In genomic region chr11:97798083-97798435, GRCm38 (mm10) we compare ENCODE assay signal across 9 mouse cellular contexts. TPM values are rescaled to one million over a fixed set of nuclear protein-coding genes. Genes with fewer than 3 reads are reported as not detected.
A peak's percentile ranks its signal among the peaks of the same experiment; 100 is the strongest.
DNase-seq lines count a peak whose midpoint lies in the region; ATAC-seq and TF ChIP-seq lines count a peak whose summit lies in the region.
"Had no signal": no experiment of that assay in that cellular context is flagged by ENCODE, and none has a peak within 500 bp of the region (broad histone marks: within the 10 kb centered on the region; RNA-seq: fewer than 3 reads in every experiment).

No protein-coding gene starts in this region.

- TF ChIP-seq CTCF in midbrain, postnatal 0 days (IDR thresholded peaks at IDR 0.05), result no peak

- peak overlapping the region; percentile 82 for H3K4me2 ChIP-seq in heart, embryonic 13.5 days
- H3K4me2 ChIP-seq in embryonic facial prominence, embryonic 12.5 days (replicated peaks), result peak overlapping the region; percentile 72
- H3K4me2 ChIP-seq in intestine, embryonic 16.5 days (ENCODE audit: low read depth, low read length), result peak overlapping the region; percentile 77; the same call in 1 of the 2 replicates
- H3K4me2 ChIP-seq in midbrain, postnatal 0 days (ENCODE audit: low read depth, low read length, poor library complexity, severe bottlenecking), result peak overlapping the region; percentile 71

- peak overlapping the region; percentile 40; the same call in 1 of the 2 replicates for H3K9ac ChIP-seq in heart, embryonic 13.5 days
- H3K9ac ChIP-seq in embryonic facial prominence, embryonic 12.5 days, result no peak overlapping the region
- H3K9ac ChIP-seq in intestine, embryonic 16.5 days (ENCODE audit: low read depth, low read length), result peak overlapping the region; percentile 0; the same call in 1 of the 2 replicates
- H3K9ac ChIP-seq in midbrain, postnatal 0 days (replicated peaks; ENCODE audit: low read length, poor library complexity, severe bottlenecking), result no peak overlapping the region

- H3K27me3 ChIP-seq in heart, embryonic 13.5 days (replicated peaks), result no peaks in the 10 kb centered on the region
- H3K27me3 ChIP-seq in embryonic facial prominence, embryonic 12.5 days, result no peaks in the 10 kb centered on the region
- H3K27me3 ChIP-seq in intestine, embryonic 16.5 days (replicated peaks; ENCODE audit: control insufficient read depth, insufficient read depth, low read length), result no peaks in the 10 kb centered on the region
- no peaks in the 10 kb centered on the region for H3K27me3 ChIP-seq in midbrain, postnatal 0 days (ENCODE audit: insufficient read depth, low read length)

- no peak for DNase-seq in heart, adult 9 months (ENCODE audit: low spot score in 2 of 2)
- DNase-seq in midbrain, postnatal 0 days (ENCODE audit: low spot score), result no peak
- no peak for DNase-seq in adrenal gland, adult 2 months
- no peak for DNase-seq in adrenal gland, postnatal 10 days
- DNase-seq in layer of hippocampus, postnatal 10 days (ENCODE audit: low spot score in 2 of 2), result no peak

- H3K36me3 ChIP-seq in heart, embryonic 13.5 days, result no peaks in the 10 kb centered on the region
- no peaks in the 10 kb centered on the region for H3K36me3 ChIP-seq in embryonic facial prominence, embryonic 12.5 days
- no peaks in the 10 kb centered on the region for H3K36me3 ChIP-seq in intestine, embryonic 16.5 days (ENCODE audit: control insufficient read depth, insufficient read depth, low read length)
- no peaks in the 10 kb centered on the region for H3K36me3 ChIP-seq in midbrain, postnatal 0 days (ENCODE audit: insufficient read depth, low read length)

- H3K4me3 ChIP-seq in heart, embryonic 13.5 days, result peak overlapping the region; percentile 97
- H3K4me3 ChIP-seq in embryonic facial prominence, embryonic 12.5 days, result peak overlapping the region; percentile 96
- H3K4me3 ChIP-seq in intestine, embryonic 16.5 days (ENCODE audit: low read length), result peak overlapping the region; percentile 68
- peak overlapping the region; percentile 89 for H3K4me3 ChIP-seq in midbrain, postnatal 0 days (ENCODE audit: low read depth, low read length)

- WGBS in heart, embryonic 13.5 days, result 43% methylated on average over 8 of the region's 8 CpGs
- 31% methylated on average over 8 of the region's 8 CpGs for WGBS in embryonic facial prominence, embryonic 12.5 days
- WGBS in intestine, embryonic 16.5 days, result 47% methylated on average over 8 of the region's 8 CpGs
- WGBS in midbrain, postnatal 0 days, result 29% methylated on average over 8 of the region's 8 CpGs

- ATAC-seq in heart, embryonic 13.5 days (ENCODE audit: extremely low read depth, insufficient number of reproducible peaks, low FRiP score, low TSS enrichment), result no peak
- no peak for ATAC-seq in embryonic facial prominence, embryonic 12.5 days (ENCODE audit: insufficient number of reproducible peaks, insufficient read depth, low FRiP score, low TSS enrichment)
- ATAC-seq in intestine, embryonic 16.5 days, result no peak
- no peak for ATAC-seq in midbrain, postnatal 0 days (ENCODE audit: low FRiP score)

- H3K27ac ChIP-seq in heart, embryonic 13.5 days (replicated peaks), result no peak overlapping the region
- no peak overlapping the region for H3K27ac ChIP-seq in embryonic facial prominence, embryonic 12.5 days
- peak overlapping the region; percentile 45; the same call in 1 of the 2 replicates for H3K27ac ChIP-seq in intestine, embryonic 16.5 days (ENCODE audit: low read length)
- peak overlapping the region; percentile 95; the same call in 1 of the 2 replicates for H3K27ac ChIP-seq in midbrain, postnatal 0 days (ENCODE audit: low read depth, low read length)

- no peaks in the 10 kb centered on the region for H3K9me3 ChIP-seq in heart, embryonic 13.5 days
- H3K9me3 ChIP-seq in embryonic facial prominence, embryonic 12.5 days, result no peaks in the 10 kb centered on the region
- H3K9me3 ChIP-seq in intestine, embryonic 16.5 days (ENCODE audit: control insufficient read depth, low read length), result no peaks in the 10 kb centered on the region
- no peaks in the 10 kb centered on the region for H3K9me3 ChIP-seq in midbrain, postnatal 0 days (ENCODE audit: low read length)

- H3K4me1 ChIP-seq in heart, embryonic 13.5 days, result peaks cover 37% of the 10 kb centered on the region
- H3K4me1 ChIP-seq in embryonic facial prominence, embryonic 12.5 days, result peaks cover 27% of the 10 kb centered on the region
- H3K4me1 ChIP-seq in intestine, embryonic 16.5 days (ENCODE audit: control insufficient read depth, insufficient read depth, low read length), result peaks cover 30% of the 10 kb centered on the region
- peaks cover 10% of the 10 kb centered on the region for H3K4me1 ChIP-seq in midbrain, postnatal 0 days (ENCODE audit: insufficient read depth, low read length)

RNA-seq across cellular contexts. Expression of gene Lasp1, which starts 0.7 kb away (rescaled TPM):
- 45.1 and 46.0 TPM in 2 replicates for polyA plus RNA-seq in heart, embryonic 13.5 days (2015; fragmentation: Nextera tagmentation; extraction: Ambion mirVana)
- 117 and 125 TPM in 2 replicates for polyA plus RNA-seq in embryonic facial prominence, embryonic 12.5 days (2016; fragmentation: Nextera tagmentation; extraction: Ambion mirVana)
- polyA plus RNA-seq in intestine, embryonic 16.5 days (2015; fragmentation: Nextera tagmentation; extraction: Ambion mirVana), result 141 and 148 TPM in 2 replicates
- 206 and 216 TPM in 2 replicates for total RNA-seq in midbrain, postnatal 0 days (2014; rRNA removed)
- polyA plus RNA-seq in midbrain, postnatal 0 days (2015; fragmentation: Nextera tagmentation; extraction: Ambion mirVana), result 174 and 179 TPM in 2 replicates
- total RNA-seq in adrenal gland, adult 2 months (2021), result 100 to 1,000 TPM; 118 to 172 TPM
- 127 and 138 TPM in 2 replicates for polyA plus RNA-seq in adrenal gland, adult 2 months (2012; rRNA removed)
- total RNA-seq in adrenal gland, postnatal 10 days (2021), result 100 to 1,000 TPM; 107 to 122 TPM
- 100 to 1,000 TPM; 148 to 150 TPM for total RNA-seq in layer of hippocampus, postnatal 10 days (2021)

RNA-seq across cellular contexts. Expression of gene Rpl23, which starts 15.8 kb away (rescaled TPM):
- 376 and 393 TPM in 2 replicates for polyA plus RNA-seq in heart, embryonic 13.5 days (2015; fragmentation: Nextera tagmentation; extraction: Ambion mirVana)
- 474 and 481 TPM in 2 replicates for polyA plus RNA-seq in embryonic facial prominence, embryonic 12.5 days (2016; fragmentation: Nextera tagmentation; extraction: Ambion mirVana)
- polyA plus RNA-seq in intestine, embryonic 16.5 days (2015; fragmentation: Nextera tagmentation; extraction: Ambion mirVana), result 466 and 491 TPM in 2 replicates
- 177 and 224 TPM in 2 replicates for total RNA-seq in midbrain, postnatal 0 days (2014; rRNA removed)
- polyA plus RNA-seq in midbrain, postnatal 0 days (2015; fragmentation: Nextera tagmentation; extraction: Ambion mirVana), result 308 and 329 TPM in 2 replicates
- 100 to 1,000 TPM; 700 to 846 TPM for total RNA-seq in adrenal gland, adult 2 months (2021)
- 13.7 and 14.2 TPM in 2 replicates for polyA plus RNA-seq in adrenal gland, adult 2 months (2012; rRNA removed)
- total RNA-seq in adrenal gland, postnatal 10 days (2021), result 100 to 1,000 TPM; 958 to 975 TPM
- total RNA-seq in layer of hippocampus, postnatal 10 days (2021), result 100 to 1,000 TPM; 458 to 501 TPM

RNA-seq across cellular contexts. Expression of gene 1700001P01Rik, which starts 22.3 kb away (rescaled TPM):
- polyA plus RNA-seq in heart, embryonic 13.5 days (2015; fragmentation: Nextera tagmentation; extraction: Ambion mirVana), result not detected in 2 replicates
- 0.39 TPM in 1 of 2 replicates, not detected in the other for polyA plus RNA-seq in embryonic facial prominence, embryonic 12.5 days (2016; fragmentation: Nextera tagmentation; extraction: Ambion mirVana)
- not detected in 2 replicates for polyA plus RNA-seq in intestine, embryonic 16.5 days (2015; fragmentation: Nextera tagmentation; extraction: Ambion mirVana)
- total RNA-seq in midbrain, postnatal 0 days (2014; rRNA removed), result not detected in 2 replicates
- 0.29 TPM in 1 of 2 replicates, not detected in the other for polyA plus RNA-seq in midbrain, postnatal 0 days (2015; fragmentation: Nextera tagmentation; extraction: Ambion mirVana)
- under 1 TPM in 1 of 2 experiments, not detected in 1; 0.49 TPM for total RNA-seq in adrenal gland, adult 2 months (2021)
- not detected in 2 replicates for polyA plus RNA-seq in adrenal gland, adult 2 months (2012; rRNA removed)
- total RNA-seq in adrenal gland, postnatal 10 days (2021), result under 1 TPM in 1 of 2 experiments, not detected in 1; 0.51 TPM
- total RNA-seq in layer of hippocampus, postnatal 10 days (2021), result under 1 TPM; 0.58 to 0.85 TPM
- total RNA-seq: adrenal gland, postnatal 36 days had no signal

RNA-seq across cellular contexts. Expression of gene Cwc25, which starts 31.7 kb away (rescaled TPM):
- polyA plus RNA-seq in heart, embryonic 13.5 days (2015; fragmentation: Nextera tagmentation; extraction: Ambion mirVana), result 10.2 and 10.5 TPM in 2 replicates
- polyA plus RNA-seq in embryonic facial prominence, embryonic 12.5 days (2016; fragmentation: Nextera tagmentation; extraction: Ambion mirVana), result 23.1 and 24.8 TPM in 2 replicates
- 11.1 and 11.9 TPM in 2 replicates for polyA plus RNA-seq in intestine, embryonic 16.5 days (2015; fragmentation: Nextera tagmentation; extraction: Ambion mirVana)
- total RNA-seq in midbrain, postnatal 0 days (2014; rRNA removed), result 11.8 and 16.0 TPM in 2 replicates
- polyA plus RNA-seq in midbrain, postnatal 0 days (2015; fragmentation: Nextera tagmentation; extraction: Ambion mirVana), result 12.0 TPM in 2 replicates
- 10 to 100 TPM; 17.5 to 28.9 TPM for total RNA-seq in adrenal gland, adult 2 months (2021)
- 5.1 and 6.5 TPM in 2 replicates for polyA plus RNA-seq in adrenal gland, adult 2 months (2012; rRNA removed)
- total RNA-seq in adrenal gland, postnatal 10 days (2021), result 10 to 100 TPM; 19.9 to 20.0 TPM
- 10 to 100 TPM; 19.5 to 20.6 TPM for total RNA-seq in layer of hippocampus, postnatal 10 days (2021)

RNA-seq across cellular contexts. Expression of gene B230217C12Rik, which starts 42.5 kb away (rescaled TPM):
- 5.1 and 5.5 TPM in 2 replicates for polyA plus RNA-seq in heart, embryonic 13.5 days (2015; fragmentation: Nextera tagmentation; extraction: Ambion mirVana)
- polyA plus RNA-seq in embryonic facial prominence, embryonic 12.5 days (2016; fragmentation: Nextera tagmentation; extraction: Ambion mirVana), result 11.3 and 12.4 TPM in 2 replicates
- 4.1 TPM in 2 replicates for polyA plus RNA-seq in intestine, embryonic 16.5 days (2015; fragmentation: Nextera tagmentation; extraction: Ambion mirVana)
- 37.7 and 43.6 TPM in 2 replicates for total RNA-seq in midbrain, postnatal 0 days (2014; rRNA removed)
- 38.2 and 41.8 TPM in 2 replicates for polyA plus RNA-seq in midbrain, postnatal 0 days (2015; fragmentation: Nextera tagmentation; extraction: Ambion mirVana)
- total RNA-seq in adrenal gland, adult 2 months (2021), result 1 to 10 TPM; 2.9 to 4.6 TPM
- 1.8 and 2.5 TPM in 2 replicates for polyA plus RNA-seq in adrenal gland, adult 2 months (2012; rRNA removed)
- total RNA-seq in adrenal gland, postnatal 10 days (2021), result 1 to 10 TPM; 2.0 to 3.1 TPM
- total RNA-seq in layer of hippocampus, postnatal 10 days (2021), result 10 to 100 TPM; 33.9 to 34.7 TPM

Comparison
In these comparisons a context has a peak if more than half of its experiments do, and no peak if none do; other contexts are left out.
1. H3K27ac ChIP-seq: peak in intestine, embryonic 16.5 days (single experiment) and midbrain, postnatal 0 days (single experiment); none in heart, embryonic 13.5 days (single experiment) and embryonic facial prominence, embryonic 12.5 days (single experiment).
2. H3K9ac ChIP-seq: peak in heart, embryonic 13.5 days (single experiment) and intestine, embryonic 16.5 days (single experiment); none in embryonic facial prominence, embryonic 12.5 days (single experiment) and midbrain, postnatal 0 days (single experiment).
3. RNA of gene Rpl23, which starts 15.8 kb away (polyA plus RNA-seq): 466 to 491 TPM in intestine, embryonic 16.5 days, 474 to 481 TPM in embryonic facial prominence, embryonic 12.5 days, 376 to 393 TPM in heart, embryonic 13.5 days and 308 to 329 TPM in midbrain, postnatal 0 days; 13.7 to 14.2 TPM in adrenal gland, adult 2 months; every median in the first group is over 10 times any median in the second.
4. Peak in every context shown above with its lines, with median percentiles within 50 percentile points of each other: H3K4me2 ChIP-seq and H3K4me3 ChIP-seq.